Mouse (Mus musculus) limb, embryonic 15.5 days (tissue): ENCODE measurements at regions not wholly inside any gene's neighbourhood (a gene's known extent, or its start where the extent isn't known, plus 50 kb on each side); places are given as distances from the start of the nearest gene placed in this dataset.

ENCODE experiments used
- ATAC-seq: fragments of 200-750 bp; cut with Nextera tagmentation; 2 replicates; pipeline ENCODE4 v1.8.0; 2017; ENCODE audit warnings: low read depth, moderate TSS enrichment; ENCODE audit not compliant: insufficient number of reproducible peaks, low FRiP score, low TSS enrichment
- H3K27ac ChIP-seq: fragments of 300-500 bp; sonication (generic); 2 replicates; pipeline ENCODE4 v1.5.1; 2015; ENCODE audit warnings: moderate library complexity, mild to moderate bottlenecking, inconsistent platforms
- H3K27me3 ChIP-seq: fragments of 300-500 bp; sonication (generic); 2 replicates; pipeline ENCODE4 v1.6.1; 2015; ENCODE audit warnings: inconsistent platforms
- H3K36me3 ChIP-seq: fragments of 300-500 bp; sonication (generic); 2 replicates; pipeline ENCODE4 v1.6.1; 2015; ENCODE audit warnings: inconsistent platforms
- H3K4me1 ChIP-seq: fragments of 300-500 bp; sonication (generic); 2 replicates; pipeline ENCODE4 v1.6.1; 2015; ENCODE audit warnings: inconsistent platforms
- H3K4me2 ChIP-seq: fragments of 300-500 bp; sonication (generic); 2 replicates; pipeline ENCODE4 v1.6.1; 2015; ENCODE audit warnings: mild to moderate bottlenecking, inconsistent platforms
- H3K4me3 ChIP-seq: fragments of 300-500 bp; sonication (generic); 2 replicates; pipeline ENCODE4 v1.5.1; 2015; ENCODE audit warnings: mild to moderate bottlenecking, inconsistent platforms
- H3K9ac ChIP-seq: fragments of 300-500 bp; sonication (generic); 2 replicates; pipeline ENCODE4 v1.6.1; 2015; ENCODE audit warnings: inconsistent platforms
- H3K9me3 ChIP-seq: fragments of 300-500 bp; sonication (generic); 2 replicates; pipeline ENCODE4 v1.6.1; 2016; ENCODE audit warnings: inconsistent platforms
- WGBS: fragments of 180-500 bp; shearing (Covaris S2); methylation state at CpG from one replicate; pipeline ENCODE4 v1.1.7; 2015; 5-methylcytosine and 5-hydroxymethylcytosine counted together

GRCm38 (mm10) chr2:17882389-17882788 lies 114.4 kb downstream of the H2al2a start:
- H3K4me1 ChIP-seq, result peaks cover 13% of the 10 kb centered on the region; the same call in 1 of the 2 replicates
- H3K4me3 ChIP-seq, result no peak overlapping the region
- no peak for ATAC-seq
- H3K9ac ChIP-seq, result no peak overlapping the region
- no peaks in the 10 kb centered on the region for H3K9me3 ChIP-seq
- no peaks in the 10 kb centered on the region for H3K36me3 ChIP-seq
- 78% methylated on average over 12 of the region's 12 CpGs for WGBS
- H3K27ac ChIP-seq, result no peak overlapping the region
- no peak overlapping the region for H3K4me2 ChIP-seq
- no peaks in the 10 kb centered on the region for H3K27me3 ChIP-seq

GRCm38 (mm10) chr2:17880800-17881717 lies 115.7 kb downstream of the H2al2a start:
- no peak for ATAC-seq
- Histone ChIP-seq H3K27me3 (no peaks in the 10 kb centered on the region), H3K9me3 (no peaks in the 10 kb centered on the region), H3K4me1 (peaks cover 13% of the 10 kb centered on the region; the same call in 1 of the 2 replicates), H3K36me3 (no peaks in the 10 kb centered on the region), H3K27ac (peak overlapping the region; percentile 66), H3K4me3 (no peak overlapping the region), H3K4me2 (no peak overlapping the region), H3K9ac (no peak overlapping the region)
- WGBS, result 43% methylated on average over 11 of the region's 11 CpGs

DNA sequence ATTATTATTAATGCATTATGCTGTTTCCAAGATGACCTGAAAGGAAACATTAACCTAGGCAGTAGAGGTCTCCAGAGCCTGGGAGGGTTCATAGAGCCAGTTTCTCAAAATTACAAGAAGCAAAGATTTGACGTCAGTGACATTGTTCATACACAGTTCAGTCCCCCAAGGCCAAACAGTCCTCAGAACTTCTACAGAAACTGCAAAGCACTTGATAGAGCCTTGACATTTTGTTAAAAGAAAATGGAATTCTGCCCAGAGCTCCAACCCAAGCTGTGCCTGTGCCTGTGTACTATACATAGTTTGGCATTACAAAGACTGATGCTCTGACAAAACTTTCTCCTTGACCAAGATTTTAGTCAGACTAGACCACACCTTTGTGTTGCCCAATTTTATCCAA lies 118.9 kb downstream of the H2al2a start:
- H3K4me1 ChIP-seq, result peaks cover 13% of the 10 kb centered on the region; the same call in 1 of the 2 replicates
- no peak overlapping the region for H3K4me2 ChIP-seq
- 0 out of 2 replicates have a peak, but pooled peaks have one; percentile 52 for ATAC-seq
- no peak overlapping the region for H3K9ac ChIP-seq
- H3K27ac ChIP-seq, result no peak overlapping the region; the same call in 1 of the 2 replicates
- no peak overlapping the region for H3K4me3 ChIP-seq
- no peaks in the 10 kb centered on the region for H3K9me3 ChIP-seq
- H3K27me3 ChIP-seq, result no peaks in the 10 kb centered on the region
- H3K36me3 ChIP-seq, result no peaks in the 10 kb centered on the region
- WGBS, result 50% methylated on average over 1 of the region's 1 CpGs

- Histone ChIP-seq H3K27ac (no peak overlapping the region), H3K4me1 (peaks cover 13% of the 10 kb centered on the region; the same call in 1 of the 2 replicates), H3K4me2 (no peak overlapping the region), H3K9me3 (no peaks in the 10 kb centered on the region), H3K9ac (no peak overlapping the region), H3K4me3 (no peak overlapping the region), H3K36me3 (no peaks in the 10 kb centered on the region), H3K27me3 (no peaks in the 10 kb centered on the region)
- 88% methylated on average over 3 of the region's 3 CpGs for WGBS
- ATAC-seq, result no peak
Measured at GRCm38 (mm10) chr2:17876942-17877341, 119.8 kb downstream of the H2al2a start.

DNA sequence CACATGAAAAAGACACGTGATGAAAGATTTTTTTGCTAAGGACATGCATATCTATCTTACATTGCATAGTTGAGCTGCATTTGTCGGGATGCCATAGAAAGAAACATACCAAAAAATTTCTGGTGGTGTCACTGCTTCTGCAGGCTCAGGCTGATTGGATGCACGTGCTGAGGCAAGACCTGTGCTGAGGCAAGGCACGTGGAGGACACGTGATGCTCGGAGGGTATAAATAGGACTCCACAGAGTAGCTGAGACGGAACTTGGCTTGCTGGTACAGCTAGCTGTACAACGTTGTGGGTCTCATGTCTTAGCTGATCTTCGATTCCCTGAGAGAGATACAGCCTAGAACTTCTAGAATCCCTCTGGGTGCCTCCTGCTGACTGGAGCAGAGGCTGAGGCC lies 120.6 kb downstream of the H2al2a start:
- no peak overlapping the region for H3K27ac ChIP-seq
- peaks cover 9% of the 10 kb centered on the region; the same call in 1 of the 2 replicates for H3K4me1 ChIP-seq
- H3K9ac ChIP-seq, result no peak overlapping the region
- H3K4me3 ChIP-seq, result no peak overlapping the region
- WGBS, result 71% methylated on average over 9 of the region's 9 CpGs
- no peaks in the 10 kb centered on the region for H3K36me3 ChIP-seq
- no peak overlapping the region for H3K4me2 ChIP-seq
- H3K27me3 ChIP-seq, result no peaks in the 10 kb centered on the region
- no peak for ATAC-seq
- H3K9me3 ChIP-seq, result no peaks in the 10 kb centered on the region

DNA sequence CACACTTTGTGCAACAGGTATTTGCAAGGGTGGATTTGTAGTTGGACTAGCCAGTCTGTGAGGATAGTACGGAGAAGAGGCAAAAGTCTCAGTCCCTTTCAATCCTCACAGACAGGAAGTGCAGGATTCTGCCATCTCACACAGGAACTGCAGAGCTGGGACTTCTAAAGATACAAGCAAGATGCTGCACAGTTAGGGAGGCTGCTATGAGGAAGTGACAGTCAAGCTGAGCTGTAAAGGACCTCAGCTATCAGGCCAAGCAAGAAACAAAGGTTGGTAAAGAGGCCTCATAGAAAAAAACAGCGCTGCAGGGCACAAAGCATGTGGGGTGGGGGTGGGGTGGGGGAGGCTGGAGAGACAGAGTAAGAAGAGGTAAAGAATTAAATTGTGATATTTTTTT lies 126.2 kb downstream of the H2al2a start:
- Histone ChIP-seq H3K9me3 (no peaks in the 10 kb centered on the region), H3K4me3 (no peak overlapping the region), H3K27ac (no peak overlapping the region), H3K36me3 (no peaks in the 10 kb centered on the region), H3K27me3 (no peaks in the 10 kb centered on the region), H3K9ac (no peak overlapping the region), H3K4me2 (no peak overlapping the region), H3K4me1 (peaks cover 10% of the 10 kb centered on the region; the same call in 1 of the 2 replicates)
- WGBS, result 57% methylated on average over 2 of the region's 2 CpGs
- no peak for ATAC-seq

DNA sequence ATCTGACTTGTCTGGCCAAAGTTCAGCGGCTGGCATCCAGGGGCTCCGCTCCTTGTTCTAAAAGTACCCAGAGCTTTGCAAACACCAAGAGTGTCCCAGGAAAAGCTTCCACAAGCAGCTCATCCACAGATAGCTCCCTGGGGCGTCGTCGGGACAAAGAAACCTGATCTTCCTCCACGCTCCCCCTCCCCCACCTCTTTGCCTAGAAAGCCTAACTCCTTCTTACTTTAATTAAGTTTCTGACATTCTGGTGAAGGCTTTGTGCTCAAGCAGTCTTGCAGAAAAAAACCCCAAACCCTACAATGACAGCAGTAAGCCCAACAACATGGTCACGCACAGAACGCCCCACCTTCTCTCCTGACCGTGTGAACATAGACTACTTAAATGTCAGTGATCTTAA lies 128.6 kb downstream of the H2al2a start:
- H3K27me3 ChIP-seq, result no peaks in the 10 kb centered on the region
- no peak for ATAC-seq
- no peak overlapping the region for H3K4me2 ChIP-seq
- WGBS, result 26% methylated on average over 9 of the region's 9 CpGs
- no peak overlapping the region for H3K9ac ChIP-seq
- peaks cover 10% of the 10 kb centered on the region; the same call in 1 of the 2 replicates for H3K4me1 ChIP-seq
- peak overlapping the region; percentile 27; the same call in 1 of the 2 replicates for H3K27ac ChIP-seq
- H3K9me3 ChIP-seq, result no peaks in the 10 kb centered on the region
- H3K36me3 ChIP-seq, result no peaks in the 10 kb centered on the region
- H3K4me3 ChIP-seq, result no peak overlapping the region

- Histone ChIP-seq H3K36me3 (no peaks in the 10 kb centered on the region), H3K9me3 (no peaks in the 10 kb centered on the region), H3K4me3 (no peak overlapping the region), H3K4me1 (peaks cover 10% of the 10 kb centered on the region; the same call in 1 of the 2 replicates), H3K27ac (0 out of 2 replicates have a peak overlapping the region, but pooled peaks have one; percentile 27), H3K27me3 (no peaks in the 10 kb centered on the region), H3K9ac (no peak overlapping the region), H3K4me2 (no peak overlapping the region)
- no peak for ATAC-seq
- 51% methylated on average over 3 of the region's 3 CpGs for WGBS
Measured at GRCm38 (mm10) chr2:17867341-17867740, 129.4 kb downstream of the H2al2a start.

GRCm38 (mm10) chr2:17861765-17862495 lies 130.7 kb upstream of the Nebl start:
- peaks cover 21% of the 10 kb centered on the region for H3K4me1 ChIP-seq
- H3K9me3 ChIP-seq, result no peaks in the 10 kb centered on the region
- H3K27ac ChIP-seq, result no peak overlapping the region; the same call in 1 of the 2 replicates
- WGBS, result 8% methylated on average over 10 of the region's 10 CpGs
- H3K36me3 ChIP-seq, result no peaks in the 10 kb centered on the region
- no peak overlapping the region for H3K9ac ChIP-seq
- peak overlapping the region; percentile 8; the same call in 1 of the 2 replicates for H3K4me3 ChIP-seq
- ATAC-seq, result no peak
- no peaks in the 10 kb centered on the region for H3K27me3 ChIP-seq
- H3K4me2 ChIP-seq, result peak overlapping the region; percentile 25

DNA sequence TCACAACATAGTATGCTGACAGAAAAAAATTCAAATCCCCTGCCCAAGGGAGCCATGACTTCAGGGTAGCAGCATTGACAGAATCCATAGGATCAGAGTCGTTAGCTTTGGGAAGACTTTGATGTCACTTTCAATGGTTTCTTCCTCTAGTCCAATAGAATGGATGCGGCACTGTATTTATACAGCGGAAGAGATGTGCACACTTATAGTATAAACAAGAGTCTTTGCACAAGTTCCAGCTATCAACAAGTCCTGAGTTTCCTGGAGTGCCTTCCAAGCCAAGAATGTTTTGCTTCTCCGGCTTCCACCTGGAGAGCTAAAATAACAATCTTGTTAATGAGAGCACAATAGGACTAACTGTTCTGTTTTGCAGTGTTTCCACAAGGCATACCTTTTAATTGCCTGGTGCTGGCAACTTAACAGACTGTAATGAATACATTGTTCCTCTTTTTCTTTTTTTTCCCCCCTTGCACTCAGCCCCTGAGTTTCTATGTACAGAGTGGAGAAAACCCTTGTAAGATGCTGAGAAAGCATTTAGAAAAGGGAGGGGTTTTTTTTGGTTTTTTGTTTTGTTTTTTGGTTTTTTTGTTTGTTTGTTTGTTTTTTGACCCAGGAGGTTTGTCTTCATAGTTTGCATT lies 129.8 kb upstream of the Nebl start:
- H3K4me2 ChIP-seq, result peak overlapping the region; percentile 25; the same call in 1 of the 2 replicates

GRCm38 (mm10) chr2:17859234-17859633 lies 128.0 kb upstream of the Nebl start:
- Histone ChIP-seq H3K9ac (no peak overlapping the region), H3K9me3 (no peaks in the 10 kb centered on the region), H3K27me3 (no peaks in the 10 kb centered on the region), H3K4me1 (peaks cover 21% of the 10 kb centered on the region), H3K27ac (no peak overlapping the region), H3K36me3 (no peaks in the 10 kb centered on the region), H3K4me2 (no peak overlapping the region), H3K4me3 (no peak overlapping the region)
- 77% methylated on average over 8 of the region's 8 CpGs for WGBS
- ATAC-seq, result no peak

More for the DNA sequence above, 129.8 kb upstream of the Nebl start:
- H3K4me3 ChIP-seq, result peak overlapping the region; percentile 8; the same call in 1 of the 2 replicates
- no peaks in the 10 kb centered on the region for H3K9me3 ChIP-seq
- H3K27ac ChIP-seq, result no peak overlapping the region
- H3K27me3 ChIP-seq, result no peaks in the 10 kb centered on the region
- no peak for ATAC-seq
- H3K36me3 ChIP-seq, result no peaks in the 10 kb centered on the region
- no peak overlapping the region for H3K9ac ChIP-seq
- peaks cover 21% of the 10 kb centered on the region for H3K4me1 ChIP-seq
- WGBS, result 45% methylated on average over 4 of the region's 4 CpGs
